Mouse (Mus musculus): ENCODE data around the gene Sgip1.
A peak's percentile ranks its signal among the peaks of the same experiment; 100 is the strongest.

The Sgip1 gene

GRCm38 (mm10) chr4:102775596-102776270 is 34.6 kb downstream of the Sgip1 start:
- DNase-seq = no peak

GRCm38 (mm10) chr4:102779902-102780301 is 38.8 kb downstream of the Sgip1 start:
- DNase-seq = no peak

GRCm38 (mm10) chr4:102783063-102783748 is 42.1 kb downstream of the Sgip1 start:
- DNase-seq = no peak

- no peak for DNase-seq
Observed at GRCm38 (mm10) chr4:102785158-102785557, 44.1 kb downstream of the Sgip1 start.

- DNase-seq = no peak
Observed at GRCm38 (mm10) chr4:102792100-102792790, 51.1 kb downstream of the Sgip1 start.

- DNase-seq = no peak
Observed at GRCm38 (mm10) chr4:102801471-102801870, 60.4 kb downstream of the Sgip1 start.

- no peak for DNase-seq
Observed at GRCm38 (mm10) chr4:102801936-102802335, 60.8 kb downstream of the Sgip1 start.

- no peak for DNase-seq
Observed at GRCm38 (mm10) chr4:102804611-102805010, 63.5 kb downstream of the Sgip1 start.

- no peak for DNase-seq
Observed at GRCm38 (mm10) chr4:102806987-102807386, 65.9 kb downstream of the Sgip1 start.

GRCm38 (mm10) chr4:102808258-102808657 is 67.2 kb downstream of the Sgip1 start:
- no peak for DNase-seq

GRCm38 (mm10) chr4:102809296-102809695 is 68.2 kb downstream of the Sgip1 start:
- no peak for DNase-seq

GRCm38 (mm10) chr4:102810277-102810676 is 69.2 kb downstream of the Sgip1 start:
- DNase-seq = no peak

- no peak for DNase-seq
Observed at GRCm38 (mm10) chr4:102811007-102811805, 70.1 kb downstream of the Sgip1 start.

GRCm38 (mm10) chr4:102813346-102813745 is 72.2 kb downstream of the Sgip1 start:
- no peak for DNase-seq

GRCm38 (mm10) chr4:102821786-102822185 is 80.7 kb downstream of the Sgip1 start:
- DNase-seq = no peak

GRCm38 (mm10) chr4:102824494-102824893 is 83.4 kb downstream of the Sgip1 start:
- DNase-seq = no peak

- no peak for DNase-seq
Observed at GRCm38 (mm10) chr4:102826159-102826558, 85.1 kb downstream of the Sgip1 start.

GRCm38 (mm10) chr4:102828518-102828917 is 87.4 kb downstream of the Sgip1 start:
- no peak for DNase-seq

- no peak for DNase-seq
Observed at GRCm38 (mm10) chr4:102833191-102833590, 92.1 kb downstream of the Sgip1 start.

GRCm38 (mm10) chr4:102833726-102834125 is 92.6 kb downstream of the Sgip1 start:
- DNase-seq = no peak

- DNase-seq = peak; percentile 21
Observed at GRCm38 (mm10) chr4:102834710-102835109, 93.6 kb downstream of the Sgip1 start.

- DNase-seq = no peak
Observed at GRCm38 (mm10) chr4:102840062-102840798, 99.1 kb downstream of the Sgip1 start.
